Mouse (Mus musculus) myocyte (in vitro differentiated cells): ENCODE data around the gene Edc4. TPM values are rescaled to one million over a fixed set of nuclear protein-coding genes. Genes with fewer than 3 reads are reported as not detected.

Source experiments
- H3K27me3 ChIP-seq: one replicate; pipeline ENCODE4 v1.6.1; 2011; ENCODE audit not compliant: control insufficient read depth, insufficient read depth, insufficient read length
- H3K36me3 ChIP-seq: one replicate; pipeline ENCODE4 v1.6.1; 2011; ENCODE audit not compliant: control insufficient read depth, insufficient read depth
- H3K4me2 ChIP-seq: one replicate; pipeline ENCODE4 v1.6.1; 2011; ENCODE audit warnings: low read depth, control low read depth
- H3K4me3 ChIP-seq: one replicate; pipeline ENCODE4 v1.5.1; 2011; ENCODE audit warnings: mild to moderate bottlenecking, control low read depth, moderate library complexity
- H3K79me2 ChIP-seq: one replicate; pipeline ENCODE4 v1.6.1; 2011; ENCODE audit not compliant: control insufficient read depth, insufficient read depth
- H3ac ChIP-seq: one replicate; pipeline ENCODE4 v1.6.1; 2011; ENCODE audit not compliant: control insufficient read depth, insufficient read length
- CEBPB ChIP-seq: IDR thresholded peaks from 2 replicates; pipeline ENCODE4 v1.6.1; 2011; ENCODE audit warnings: mild to moderate bottlenecking, moderate library complexity; ENCODE audit not compliant: poor library complexity, insufficient read depth, severe bottlenecking
- E2F4 ChIP-seq: IDR thresholded peaks from one replicate; pipeline ENCODE4 v1.6.1; 2011; ENCODE audit warnings: mild to moderate bottlenecking, control low read depth, moderate library complexity; ENCODE audit not compliant: insufficient read depth
- MAX ChIP-seq: IDR thresholded peaks from one replicate; pipeline ENCODE4 v1.6.1; 2011; ENCODE audit warnings: low read depth, mild to moderate bottlenecking, control low read depth
- MYOD1 ChIP-seq, 3 experiments: IDR thresholded peaks; one replicate each; pipeline ENCODE4 v1.6.1; 2011; ENCODE audit warnings: control low read depth in 2 of 3, low read depth in 2 of 3, mild to moderate bottlenecking in 2 of 3, moderate library complexity in 1 of 3; ENCODE audit not compliant: insufficient read length in 2 of 3, control insufficient read depth in 1 of 3
- MYOG ChIP-seq, 3 experiments: IDR thresholded peaks; one replicate each; pipeline ENCODE4 v1.6.1; 2011; ENCODE audit warnings: control low read depth in 2 of 3, low read depth in 2 of 3, mild to moderate bottlenecking in 2 of 3; ENCODE audit not compliant: insufficient read length in 2 of 3, control insufficient read depth in 1 of 3, insufficient read depth in 1 of 3
- POLR2A ChIP-seq: IDR thresholded peaks from one replicate; pipeline ENCODE4 v1.6.1; 2011; ENCODE audit warnings: low read depth, mild to moderate bottlenecking, control low read depth, moderate library complexity; ENCODE audit not compliant: insufficient read length
- POLR2AphosphoS2 ChIP-seq: IDR thresholded peaks from one replicate; pipeline ENCODE4 v1.6.1; 2011; ENCODE audit warnings: low read depth, control low read depth; ENCODE audit not compliant: insufficient read length
- REST ChIP-seq: IDR thresholded peaks from one replicate; pipeline ENCODE4 v1.6.1; 2011; ENCODE audit warnings: mild to moderate bottlenecking, control low read depth, moderate library complexity; ENCODE audit not compliant: insufficient read depth, insufficient read length
- SRF ChIP-seq: IDR thresholded peaks from one replicate; pipeline ENCODE4 v1.6.1; 2011; ENCODE audit warnings: low read depth; ENCODE audit not compliant: control insufficient read depth, insufficient read length
- TCF12 ChIP-seq: IDR thresholded peaks from one replicate; pipeline ENCODE4 v1.6.1; 2011; ENCODE audit warnings: mild to moderate bottlenecking, control low read depth; ENCODE audit not compliant: poor library complexity, insufficient read depth, severe bottlenecking
- TCF3 ChIP-seq: IDR thresholded peaks from one replicate; pipeline ENCODE4 v1.6.1; 2011; ENCODE audit warnings: low read depth, control low read depth; ENCODE audit not compliant: insufficient read length
- USF1 ChIP-seq: IDR thresholded peaks from one replicate; pipeline ENCODE4 v1.6.1; 2011; ENCODE audit warnings: low read depth, mild to moderate bottlenecking, control low read depth, moderate library complexity
- polyA plus RNA-seq: library from polyadenylated mRNA; unstranded; fragments of >200 nt; fragmentation: generic; extraction: Trizol; gene quantifications from one replicate; pipeline ENCODE4 v1.2.1, GENCODE M21; 2012; ENCODE audit warnings: missing spikeins

The Edc4 gene
- polyA plus RNA-seq, 1 experiment: 33.2 TPM

DNA sequence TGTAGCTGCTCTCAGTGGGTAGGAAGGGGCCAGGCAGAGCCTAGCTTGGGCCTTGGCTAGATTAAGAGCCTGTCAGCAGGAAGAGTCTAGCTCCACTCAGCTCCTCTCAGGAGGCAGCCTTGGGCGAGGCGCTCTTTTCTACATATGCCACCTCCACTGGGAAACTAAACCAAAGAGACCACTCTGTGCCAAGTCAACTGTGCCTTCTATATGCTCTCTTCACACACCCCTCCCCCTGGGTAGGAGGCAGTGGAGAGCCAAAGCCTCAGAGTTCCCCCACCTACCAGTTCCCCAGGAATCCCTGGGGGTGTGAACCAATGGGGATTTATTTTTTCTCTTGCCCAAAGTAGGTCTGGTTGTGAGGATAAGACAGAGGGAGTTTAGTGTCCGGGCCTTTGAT is 50.6 kb downstream of the Edc4 start:
- Histone ChIP-seq H3K4me3 (no peak overlapping the region), H3ac (no peak overlapping the region), H3K27me3 (no peaks in the 10 kb centered on the region), H3K79me2 (no peaks in the 10 kb centered on the region), H3K36me3 (no peaks in the 10 kb centered on the region), H3K4me2 (no peak overlapping the region)
- TF ChIP-seq USF1 (no peak), TCF3 (no peak), E2F4 (no peak), TCF12 (no peak), SRF (no peak), CEBPB (no peak), REST (no peak), MYOG (IDR thresholded peaks at IDR 0.05; ENCODE audit: control insufficient read depth in 1 of 3, insufficient read depth in 1 of 3, insufficient read length in 2 of 3, low read depth in 2 of 3) (no peak), POLR2A (no peak), MAX (no peak)

DNA sequence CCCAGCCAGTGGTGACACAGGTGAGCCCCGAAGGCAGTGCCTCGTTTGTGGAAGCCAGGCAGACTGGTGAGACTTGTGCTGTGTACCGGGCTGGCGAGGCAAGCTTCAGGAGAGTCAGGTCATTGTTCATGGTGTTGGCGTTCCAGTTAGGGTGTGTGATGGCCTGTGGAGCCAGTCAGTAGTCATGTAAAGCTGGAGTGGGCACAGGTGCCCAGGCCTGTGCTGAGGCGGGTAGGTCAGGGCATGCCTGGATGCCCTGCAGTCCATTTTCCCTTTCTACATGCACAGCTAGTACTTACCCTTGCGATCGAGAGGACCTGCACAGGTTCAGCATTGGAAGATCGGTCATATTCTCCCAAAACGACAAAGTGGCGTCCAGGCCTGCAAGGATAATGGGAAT is 51.8 kb downstream of the Edc4 start:
- Histone ChIP-seq H3ac (no peak overlapping the region), H3K36me3 (no peaks in the 10 kb centered on the region), H3K79me2 (no peaks in the 10 kb centered on the region), H3K4me3 (no peak overlapping the region), H3K27me3 (no peaks in the 10 kb centered on the region), H3K4me2 (no peak overlapping the region)
- TF ChIP-seq POLR2AphosphoS2: peak; percentile 37
- no peak for TF ChIP-seq TCF12

DNA sequence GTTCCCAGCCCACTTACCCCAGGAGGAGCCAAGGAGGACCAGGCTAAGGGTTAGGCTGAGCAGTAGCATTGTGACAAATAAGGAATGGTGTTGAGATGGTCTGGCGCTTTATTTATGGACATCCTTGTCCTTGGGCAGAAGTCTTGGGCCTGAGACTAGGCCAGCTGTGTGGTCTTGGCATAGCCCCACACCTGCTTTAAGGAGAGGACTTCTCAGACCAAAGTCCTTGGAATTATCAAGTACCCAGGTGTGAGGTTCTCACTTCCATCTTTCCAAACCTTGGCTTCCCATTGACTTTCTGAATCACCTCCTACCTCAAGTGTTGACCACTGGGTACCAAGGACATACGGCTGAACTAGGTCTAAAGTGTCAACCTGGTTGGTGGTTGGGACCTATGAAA is 53.1 kb downstream of the Edc4 start, which contains the start of gene Ctrl:
Ctrl (minus strand) TSS at position 101 of the 400 bp plus-strand sequence.
- Histone ChIP-seq H3ac (no peak within 1 kb of the TSS), H3K79me2 (no peaks in the 10 kb centered on the region), H3K36me3 (no peaks in the 10 kb centered on the region), H3K4me3 (no peak within 1 kb of the TSS), H3K27me3 (no peaks in the 10 kb centered on the region), H3K4me2 (no peak within 1 kb of the TSS)
- TF ChIP-seq REST (no peak), POLR2A (no peak), MAX (no peak), SRF (no peak), TCF3 (no peak), MYOG (IDR thresholded peaks at IDR 0.05; ENCODE audit: control insufficient read depth in 1 of 3, insufficient read depth in 1 of 3, insufficient read length in 2 of 3, low read depth in 2 of 3) (no peak), TCF12 (no peak), POLR2AphosphoS2 (no peak), E2F4 (no peak), USF1 (no peak)

DNA sequence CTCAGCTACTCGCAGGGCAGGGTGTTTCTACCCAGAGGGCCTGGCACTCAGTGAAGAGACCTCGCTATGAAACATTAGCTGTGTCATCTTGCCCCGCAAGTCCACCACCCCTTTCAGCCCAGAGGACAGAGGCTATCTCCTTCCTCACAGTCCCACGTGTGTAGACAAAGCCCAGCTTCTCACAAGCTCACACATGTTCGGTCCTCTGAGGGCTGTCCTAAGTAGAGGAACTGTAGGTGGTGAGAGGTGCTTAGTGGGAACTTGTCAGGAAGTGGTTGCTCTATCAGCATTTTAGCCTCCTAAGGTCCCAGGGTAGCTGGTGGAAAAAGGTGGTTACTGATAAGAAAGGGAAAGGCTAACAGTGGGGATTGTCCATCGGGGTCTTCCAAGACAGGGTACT is 54.4 kb downstream of the Edc4 start:
- TF ChIP-seq POLR2AphosphoS2 (peak; percentile 15), E2F4 (no peak)
- Histone ChIP-seq H3K79me2 (no peaks in the 10 kb centered on the region), H3K36me3 (no peaks in the 10 kb centered on the region), H3K4me3 (no peak overlapping the region), H3ac (no peak overlapping the region), H3K27me3 (no peaks in the 10 kb centered on the region), H3K4me2 (no peak overlapping the region)

DNA sequence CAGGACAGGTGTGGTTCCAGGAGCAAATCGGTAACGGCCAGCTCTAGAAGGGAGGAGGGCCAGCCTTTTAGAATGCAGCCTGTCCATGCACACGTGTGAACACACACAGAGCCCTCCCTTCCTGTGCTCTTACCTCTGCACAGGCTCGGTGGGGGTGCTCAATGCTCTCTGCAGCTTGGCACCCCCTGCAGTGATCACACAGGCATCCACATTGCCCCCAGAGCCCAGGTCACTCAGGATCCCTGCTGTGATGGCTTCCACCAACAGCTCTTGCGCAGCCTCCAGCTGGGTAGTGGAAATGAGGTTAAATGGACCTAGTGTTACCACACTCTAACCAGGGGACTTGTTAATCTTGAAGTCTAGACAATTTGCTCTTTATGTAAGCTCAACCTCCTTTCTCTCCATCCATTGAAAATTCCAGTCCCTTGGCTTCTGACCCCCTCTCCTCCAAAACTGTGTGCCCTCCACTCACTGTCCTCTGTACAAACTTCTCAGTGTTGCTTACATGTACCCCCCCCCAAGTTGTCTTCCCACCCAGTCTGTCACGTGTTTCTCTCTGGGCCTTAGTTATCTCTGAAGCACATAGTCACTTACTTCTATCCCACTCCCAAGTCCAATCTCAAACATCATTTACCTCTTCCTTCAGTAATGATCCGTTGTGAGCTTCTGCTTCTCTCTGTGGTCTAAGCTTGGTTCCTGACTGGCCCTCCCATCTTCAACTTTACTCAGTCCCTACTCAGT is 55.4 kb downstream of the Edc4 start:
- Histone ChIP-seq H3ac (peak overlapping the region; percentile 53), H3K79me2 (no peaks in the 10 kb centered on the region), H3K4me3 (peak overlapping the region; percentile 99), H3K36me3 (no peaks in the 10 kb centered on the region), H3K27me3 (no peaks in the 10 kb centered on the region), H3K4me2 (peak overlapping the region; percentile 95)
- no peak for TF ChIP-seq REST
- TF ChIP-seq E2F4: no peak
- no peak for TF ChIP-seq MYOG (IDR thresholded peaks at IDR 0.05; ENCODE audit: control insufficient read depth in 1 of 3, insufficient read depth in 1 of 3, insufficient read length in 2 of 3, low read depth in 2 of 3)

DNA sequence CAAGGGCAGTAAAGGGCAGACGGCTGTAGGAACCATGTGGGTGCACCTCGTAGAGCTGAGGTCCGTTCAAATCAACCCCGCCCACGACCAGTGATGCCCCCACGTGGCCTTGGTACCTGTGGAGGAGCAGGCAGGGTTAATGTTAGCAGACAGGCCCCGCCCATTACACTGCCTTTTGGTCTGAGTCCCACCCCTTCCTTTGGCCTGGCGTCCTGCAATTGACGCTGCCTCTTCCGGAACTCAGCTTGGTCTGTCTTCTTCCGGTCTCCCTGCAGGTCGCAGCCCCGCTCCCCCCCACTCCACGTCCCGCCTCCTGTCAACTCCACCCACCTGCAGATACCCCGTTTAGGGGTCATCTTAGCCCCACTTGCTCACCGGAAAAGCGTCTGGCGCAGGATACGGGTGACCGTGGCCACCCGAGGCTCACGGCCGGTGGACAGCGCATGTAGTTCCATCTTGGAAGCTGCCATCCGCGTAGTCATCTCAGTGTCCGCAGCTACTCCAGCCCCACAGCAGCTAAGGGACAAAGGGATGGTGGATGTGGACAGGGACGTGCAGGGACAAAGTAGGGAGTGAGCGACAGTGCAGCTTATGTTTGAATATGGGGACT is 56.3 kb downstream of the Edc4 start:
- peak; percentile 81 for TF ChIP-seq POLR2AphosphoS2
- TF ChIP-seq USF1: peak; percentile 48
- TF ChIP-seq REST: no peak
- TF ChIP-seq E2F4: no peak
- no peak for TF ChIP-seq MYOD1 (IDR thresholded peaks at IDR 0.05; ENCODE audit: control insufficient read depth in 1 of 3, insufficient read length in 2 of 3, low read depth in 2 of 3)
- TF ChIP-seq MYOG (IDR thresholded peaks at IDR 0.05; ENCODE audit: control insufficient read depth in 1 of 3, insufficient read depth in 1 of 3, insufficient read length in 2 of 3, low read depth in 2 of 3): peak in 1 of 3 experiments; percentile 15
- TF ChIP-seq POLR2A: peak; percentile 88
- H3K36me3 ChIP-seq: no peaks in the 10 kb centered on the region
- peak overlapping the region; percentile 99 for H3K4me3 ChIP-seq
- no peaks in the 10 kb centered on the region for H3K27me3 ChIP-seq
- peak overlapping the region; percentile 95 for H3K4me2 ChIP-seq
- peak overlapping the region; percentile 53 for H3ac ChIP-seq
- no peaks in the 10 kb centered on the region for H3K79me2 ChIP-seq
